Mouse (Mus musculus) forebrain, embryonic 10.5 days (tissue): Measurements from ENCODE around the gene Gm29776. TPM values are rescaled to one million over a fixed set of nuclear protein-coding genes. Genes with fewer than 3 reads are reported as not detected.

Experiments
- DNase-seq: peaks from one replicate; pipeline ENCODE4 v3.0.0-alpha.2; 2017; ENCODE audit warnings: low spot score; ENCODE audit errors: extremely low spot score
- H3K27ac ChIP-seq: fragments of 300-500 bp; sonication (generic); 2 replicates; pipeline ENCODE4 v1.5.1; 2016; ENCODE audit warnings: mild to moderate bottlenecking
- H3K27me3 ChIP-seq: fragments of 300-500 bp; sonication (generic); 2 replicates; pipeline ENCODE4 v1.6.1; 2016; ENCODE audit warnings: mild to moderate bottlenecking; ENCODE audit not compliant: poor library complexity, severe bottlenecking
- H3K36me3 ChIP-seq: fragments of 300-500 bp; sonication (generic); replicated peaks from 2 replicates; pipeline ENCODE4 v1.6.1; 2016; ENCODE audit warnings: mild to moderate bottlenecking, moderate library complexity
- H3K4me1 ChIP-seq: fragments of 300-500 bp; sonication (generic); 2 replicates; pipeline ENCODE4 v1.6.1; 2016
- H3K4me3 ChIP-seq: fragments of 300-500 bp; sonication (generic); 2 replicates; pipeline ENCODE4 v1.5.1; 2016; ENCODE audit warnings: mild to moderate bottlenecking, moderate library complexity
- H3K9me3 ChIP-seq: fragments of 300-500 bp; sonication (generic); 2 replicates; pipeline ENCODE4 v1.6.1; 2016; ENCODE audit warnings: mild to moderate bottlenecking, moderate library complexity
- WGBS: fragments of 180-500 bp; shearing (Covaris S2); methylation state at CpG from one replicate; pipeline ENCODE4 v1.1.7; 2016; 5-methylcytosine and 5-hydroxymethylcytosine counted together
- polyA plus RNA-seq: library from polyadenylated mRNA; unstranded; fragments of >200 nt; fragmentation: Nextera tagmentation; extraction: Ambion mirVana; gene quantifications from 2 replicates; pipeline ENCODE4 v1.2.1, GENCODE M21; 2016

The Gm29776 gene
- polyA plus RNA-seq, 1 experiment from 2014 or later, result not detected

DNA sequence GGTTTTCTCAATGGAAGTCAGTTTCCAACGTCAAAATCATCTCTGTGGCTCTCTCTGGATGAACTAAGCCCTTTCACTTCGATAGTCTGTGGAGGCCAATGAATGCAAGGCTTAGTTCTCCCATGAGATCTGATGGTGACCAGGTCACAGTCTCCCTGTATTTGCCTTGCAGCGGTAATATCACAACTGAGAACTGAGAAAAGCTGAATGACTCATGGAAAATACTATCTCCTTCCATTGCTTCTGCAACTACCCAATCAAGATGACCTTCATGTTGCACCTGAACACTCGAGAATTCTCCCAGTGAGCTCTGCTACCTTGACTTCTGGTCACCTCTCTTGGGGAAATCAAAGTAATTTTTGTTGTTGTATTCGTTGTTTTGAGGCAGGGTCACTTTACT, 28.9 kb upstream of the Gm29776 start:
- Histone ChIP-seq H3K27ac (no peak overlapping the region), H3K27me3 (peaks cover 6% of the 10 kb centered on the region; the same call in 1 of the 2 replicates), H3K36me3 (no peaks in the 10 kb centered on the region), H3K4me3 (no peak overlapping the region), H3K9me3 (no peaks in the 10 kb centered on the region), H3K4me1 (peaks cover 5% of the 10 kb centered on the region; the same call in 1 of the 2 replicates)
- DNase-seq, result no peak
- WGBS, result 84% methylated on average over 5 of the region's 5 CpGs

DNA sequence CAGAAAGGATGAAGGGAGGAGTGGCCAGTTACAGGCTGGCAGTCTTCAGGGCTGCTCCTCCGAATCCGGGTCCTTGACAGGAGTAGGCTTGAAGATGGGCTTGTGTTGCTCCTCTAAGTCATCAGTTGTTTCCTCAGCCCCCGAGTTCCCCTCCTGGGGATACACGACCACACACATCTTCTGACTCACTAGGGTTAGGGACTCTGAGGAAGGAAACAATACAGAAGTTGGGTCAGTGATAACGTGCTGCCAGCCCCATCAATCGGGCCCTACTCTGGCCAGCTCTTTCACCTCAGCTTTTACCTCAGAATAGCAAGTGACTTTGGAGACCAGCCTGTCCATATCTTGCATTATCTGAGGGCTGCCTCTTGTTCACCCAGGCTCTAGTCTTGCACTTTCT, 25.4 kb upstream of the Gm29776 start:
- no peak overlapping the region for H3K4me3 ChIP-seq
- H3K27me3 ChIP-seq, result no peaks in the 10 kb centered on the region
- DNase-seq, result no peak
- peaks cover under 1% of the 10 kb centered on the region; the same call in 1 of the 2 replicates for H3K4me1 ChIP-seq
- 76% methylated on average over 6 of the region's 6 CpGs for WGBS
- H3K36me3 ChIP-seq, result no peaks in the 10 kb centered on the region
- no peak overlapping the region for H3K27ac ChIP-seq
- no peaks in the 10 kb centered on the region for H3K9me3 ChIP-seq

- no peak for DNase-seq
- Histone ChIP-seq H3K9me3 (no peaks in the 10 kb centered on the region), H3K4me3 (no peak overlapping the region), H3K4me1 (no peaks in the 10 kb centered on the region), H3K27me3 (no peaks in the 10 kb centered on the region), H3K36me3 (no peaks in the 10 kb centered on the region), H3K27ac (no peak overlapping the region)
- WGBS, result 90% methylated on average over 10 of the region's 10 CpGs
Measured at GRCm38 (mm10) chr14:54721711-54722110, 23.1 kb upstream of the Gm29776 start.

- WGBS, result 93% methylated on average over 7 of the region's 7 CpGs
- H3K9me3 ChIP-seq, result no peaks in the 10 kb centered on the region
- no peaks in the 10 kb centered on the region for H3K4me1 ChIP-seq
- peaks cover 7% of the 10 kb centered on the region for H3K27me3 ChIP-seq
- H3K36me3 ChIP-seq, result no peaks in the 10 kb centered on the region
- H3K27ac ChIP-seq, result no peak overlapping the region
- no peak overlapping the region for H3K4me3 ChIP-seq
- no peak for DNase-seq
Measured at GRCm38 (mm10) chr14:54720654-54721350, 22.2 kb upstream of the Gm29776 start.

GRCm38 (mm10) chr14:54720041-54720440, 21.4 kb upstream of the Gm29776 start:
- no peak for DNase-seq
- Histone ChIP-seq H3K4me1 (peaks cover 2% of the 10 kb centered on the region; the same call in 1 of the 2 replicates), H3K36me3 (no peaks in the 10 kb centered on the region), H3K27ac (no peak overlapping the region), H3K4me3 (no peak overlapping the region), H3K9me3 (no peaks in the 10 kb centered on the region), H3K27me3 (peaks cover 14% of the 10 kb centered on the region)
- WGBS, result 92% methylated on average over 11 of the region's 11 CpGs

GRCm38 (mm10) chr14:54715402-54715801, 16.8 kb upstream of the Gm29776 start:
- 85% methylated on average over 1 of the region's 1 CpGs for WGBS
- H3K4me3 ChIP-seq, result no peak overlapping the region
- DNase-seq, result no peak
- peaks cover 35% of the 10 kb centered on the region for H3K27me3 ChIP-seq
- no peaks in the 10 kb centered on the region for H3K36me3 ChIP-seq
- no peak overlapping the region for H3K27ac ChIP-seq
- no peaks in the 10 kb centered on the region for H3K9me3 ChIP-seq
- peaks cover 23% of the 10 kb centered on the region for H3K4me1 ChIP-seq

GRCm38 (mm10) chr14:54714617-54715081, 16.0 kb upstream of the Gm29776 start:
- peak overlapping the region; percentile 42 for H3K4me3 ChIP-seq
- no peaks in the 10 kb centered on the region for H3K9me3 ChIP-seq
- DNase-seq, result no peak
- no peak overlapping the region for H3K27ac ChIP-seq
- H3K27me3 ChIP-seq, result peaks cover 35% of the 10 kb centered on the region
- WGBS, result 3% methylated on average over 15 of the region's 15 CpGs
- no peaks in the 10 kb centered on the region for H3K36me3 ChIP-seq
- H3K4me1 ChIP-seq, result peaks cover 27% of the 10 kb centered on the region

DNA sequence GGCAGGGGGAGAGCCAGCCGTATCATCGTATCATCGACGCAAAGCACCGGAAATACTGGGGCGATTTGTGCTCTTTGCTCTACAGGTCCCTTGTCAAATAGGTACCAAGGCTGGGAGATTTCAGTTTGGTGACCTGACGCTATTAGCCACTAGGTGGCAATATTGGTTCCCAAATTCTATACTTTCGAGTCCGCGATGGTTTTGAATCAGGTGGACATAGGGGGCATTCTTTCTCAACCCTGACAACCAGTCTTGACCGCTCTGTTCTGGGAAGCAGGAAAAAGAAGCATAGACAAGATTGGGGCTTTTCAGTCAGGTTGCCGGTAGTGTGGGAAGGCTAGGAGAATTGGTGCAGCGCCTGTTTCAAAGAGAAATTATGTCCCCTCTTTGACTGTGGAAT, 15.5 kb upstream of the Gm29776 start:
- Histone ChIP-seq H3K4me3 (peak overlapping the region; percentile 42), H3K27ac (no peak overlapping the region), H3K27me3 (peaks cover 35% of the 10 kb centered on the region), H3K36me3 (no peaks in the 10 kb centered on the region), H3K4me1 (peaks cover 27% of the 10 kb centered on the region), H3K9me3 (no peaks in the 10 kb centered on the region)
- 1% methylated on average over 13 of the region's 13 CpGs for WGBS
- DNase-seq, result peak; percentile 65

DNA sequence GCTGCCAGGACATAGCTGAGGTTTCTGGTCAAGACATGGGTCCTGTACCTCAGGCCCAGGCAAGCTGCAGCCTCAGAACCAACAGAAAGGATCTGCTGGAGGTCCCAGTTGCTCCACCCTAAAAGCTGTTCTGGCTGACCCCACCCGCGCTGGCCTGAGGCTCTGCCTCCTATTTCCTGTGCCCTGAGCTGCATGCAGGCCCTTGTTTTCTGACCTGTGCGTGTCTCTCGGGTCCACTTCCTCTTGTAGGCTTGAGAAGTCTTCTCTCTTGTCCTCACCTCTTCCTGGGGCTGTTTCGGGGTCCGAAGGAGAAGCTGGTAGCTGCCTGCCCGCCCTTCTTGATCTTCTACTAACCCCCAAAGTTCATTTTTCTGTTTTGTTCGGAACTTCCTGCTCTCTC, 14.2 kb upstream of the Gm29776 start:
- DNase-seq, result no peak
- no peak overlapping the region for H3K4me3 ChIP-seq
- H3K4me1 ChIP-seq, result peaks cover 27% of the 10 kb centered on the region
- no peaks in the 10 kb centered on the region for H3K36me3 ChIP-seq
- H3K9me3 ChIP-seq, result no peaks in the 10 kb centered on the region
- no peak overlapping the region for H3K27ac ChIP-seq
- 66% methylated on average over 8 of the region's 8 CpGs for WGBS
- H3K27me3 ChIP-seq, result peaks cover 39% of the 10 kb centered on the region

- 87% methylated on average over 7 of the region's 7 CpGs for WGBS
- no peak for DNase-seq
- no peak within 1 kb of the TSS for H3K27ac ChIP-seq
Measured at GRCm38 (mm10) chr14:54712074-54712473, 13.4 kb upstream of the Gm29776 start, which contains the start of gene Cebpe. Gene Cebpe (minus strand): TSS chr14:54712174.

GRCm38 (mm10) chr14:54709054-54709453, 10.4 kb upstream of the Gm29776 start:
- Histone ChIP-seq H3K27me3 (0 out of 2 replicates have a peak, but pooled peaks cover 23% of the 10 kb centered on the region), H3K4me1 (peaks cover 30% of the 10 kb centered on the region), H3K27ac (no peak overlapping the region), H3K9me3 (no peaks in the 10 kb centered on the region), H3K4me3 (no peak overlapping the region), H3K36me3 (no peaks in the 10 kb centered on the region)
- 86% methylated on average over 9 of the region's 9 CpGs for WGBS
- DNase-seq, result no peak

More at GRCm38 (mm10) chr14:54712074-54712473, 13.4 kb upstream of the Gm29776 start, which contains the start of gene Cebpe:
- H3K36me3 ChIP-seq, result no peaks in the 10 kb centered on the region
- no peak within 1 kb of the TSS for H3K4me3 ChIP-seq
- peaks cover 33% of the 10 kb centered on the region for H3K4me1 ChIP-seq
- peaks cover 43% of the 10 kb centered on the region for H3K27me3 ChIP-seq
- H3K9me3 ChIP-seq, result no peaks in the 10 kb centered on the region

DNA sequence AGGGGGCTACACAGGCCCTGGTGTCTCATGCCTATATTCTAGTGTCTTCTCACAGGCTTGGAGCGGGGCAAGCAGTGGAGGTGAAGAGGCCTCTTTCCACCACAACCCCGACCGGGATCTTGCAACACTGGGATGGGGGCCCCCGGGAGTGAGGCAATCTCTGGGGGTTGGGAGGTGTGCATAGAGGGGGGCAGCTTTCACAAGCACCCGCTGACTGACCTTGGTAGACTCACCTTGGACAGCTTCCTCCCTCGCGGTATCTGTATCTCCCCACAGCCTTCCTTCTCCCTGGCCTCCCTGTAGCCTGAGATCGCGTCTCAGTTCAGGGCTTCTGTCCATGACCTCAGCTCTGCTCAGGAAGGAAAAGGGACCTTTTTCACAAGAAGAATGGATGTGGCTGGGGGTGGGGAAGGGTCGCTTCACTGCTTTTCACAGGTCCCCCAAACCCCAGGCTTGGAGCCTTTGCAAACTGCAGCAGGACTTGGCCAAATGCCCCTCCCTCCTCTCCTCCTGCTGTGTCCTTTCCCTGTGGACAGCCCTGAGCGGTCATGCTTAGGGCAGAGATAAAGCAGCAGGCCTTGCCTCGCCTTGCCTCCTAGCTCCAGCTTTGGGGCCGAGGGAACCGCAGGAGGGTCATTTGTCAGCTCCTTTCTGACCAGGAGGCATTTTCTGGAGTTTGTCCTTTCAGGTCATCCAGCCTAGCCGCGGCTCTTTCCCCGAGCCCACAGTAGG, 8.1 kb upstream of the Gm29776 start:
- H3K9me3 ChIP-seq, result no peaks in the 10 kb centered on the region
- H3K36me3 ChIP-seq, result no peaks in the 10 kb centered on the region
- no peak overlapping the region for H3K4me3 ChIP-seq
- no peak for DNase-seq
- no peak overlapping the region for H3K27ac ChIP-seq
- H3K4me1 ChIP-seq, result peaks cover 23% of the 10 kb centered on the region
- peaks cover 26% of the 10 kb centered on the region; the same call in 1 of the 2 replicates for H3K27me3 ChIP-seq
- 62% methylated on average over 16 of the region's 17 CpGs for WGBS

- 59% methylated on average over 5 of the region's 5 CpGs for WGBS
- Histone ChIP-seq H3K27ac (no peak overlapping the region), H3K27me3 (peaks cover 25% of the 10 kb centered on the region; the same call in 1 of the 2 replicates), H3K4me3 (no peak overlapping the region), H3K9me3 (no peaks in the 10 kb centered on the region), H3K4me1 (peaks cover 23% of the 10 kb centered on the region), H3K36me3 (no peaks in the 10 kb centered on the region)
- DNase-seq, result no peak
Measured at GRCm38 (mm10) chr14:54705844-54706243, 7.2 kb upstream of the Gm29776 start.
